Mouse (Mus musculus): ENCODE data around the gene Col2a1. TPM values are rescaled to one million over a fixed set of nuclear protein-coding genes. Genes with fewer than 3 reads are reported as not detected.

Col2a1 gene
- total RNA-seq, 1 experiment from 2014 or later, result 0.09 TPM

GRCm38 (mm10) chr15:97965311-97966045, 39.0 kb downstream of the Col2a1 start:
- no peak for ATAC-seq (replicated peaks; ENCODE audit: low read depth, poor library complexity, severe bottlenecking)

GRCm38 (mm10) chr15:97964836-97965187, 39.7 kb downstream of the Col2a1 start:
- ATAC-seq (replicated peaks; ENCODE audit: low read depth, poor library complexity, severe bottlenecking), result no peak

- ATAC-seq (replicated peaks; ENCODE audit: low read depth, poor library complexity, severe bottlenecking), result peak; percentile 97
Observed at GRCm38 (mm10) chr15:97963989-97964835, 40.3 kb downstream of the Col2a1 start, which contains the start of gene Tmem106c. Tmem106c (plus strand) TSS chr15:97964200.

- ATAC-seq (replicated peaks; ENCODE audit: low read depth, poor library complexity, severe bottlenecking), result peak; percentile 10; the same call in 1 of the 2 replicates
Observed at GRCm38 (mm10) chr15:97963329-97963988, 41.0 kb downstream of the Col2a1 start.

- no peak for ATAC-seq (replicated peaks; ENCODE audit: low read depth, poor library complexity, severe bottlenecking)
Observed at GRCm38 (mm10) chr15:97956416-97956815, 48.1 kb downstream of the Col2a1 start.

- no peak for ATAC-seq (replicated peaks; ENCODE audit: low read depth, poor library complexity, severe bottlenecking)
Observed at GRCm38 (mm10) chr15:97955742-97956141, 48.8 kb downstream of the Col2a1 start.

- ATAC-seq (replicated peaks; ENCODE audit: low read depth, poor library complexity, severe bottlenecking), result no peak
Observed at GRCm38 (mm10) chr15:97955286-97955685, 49.2 kb downstream of the Col2a1 start.

- ATAC-seq (replicated peaks; ENCODE audit: low read depth, poor library complexity, severe bottlenecking), result no peak
Observed at GRCm38 (mm10) chr15:97954671-97955070, 49.8 kb downstream of the Col2a1 start.

- ATAC-seq (replicated peaks; ENCODE audit: low read depth, poor library complexity, severe bottlenecking), result no peak
Observed at GRCm38 (mm10) chr15:97952889-97953189, 51.7 kb downstream of the Col2a1 start.

- ATAC-seq (replicated peaks; ENCODE audit: low read depth, poor library complexity, severe bottlenecking), result peak; percentile 76
Observed at GRCm38 (mm10) chr15:97952137-97952888, 52.2 kb downstream of the Col2a1 start.

- ATAC-seq (replicated peaks; ENCODE audit: low read depth, poor library complexity, severe bottlenecking), result no peak
Observed at GRCm38 (mm10) chr15:97950240-97950639, 54.3 kb downstream of the Col2a1 start.

GRCm38 (mm10) chr15:97949706-97950105, 54.8 kb downstream of the Col2a1 start:
- peak; percentile 75 for ATAC-seq (replicated peaks; ENCODE audit: low read depth, poor library complexity, severe bottlenecking)

- no peak for ATAC-seq (replicated peaks; ENCODE audit: low read depth, poor library complexity, severe bottlenecking)
Observed at GRCm38 (mm10) chr15:97948720-97949119, 55.8 kb downstream of the Col2a1 start.

GRCm38 (mm10) chr15:97945656-97946315, 58.7 kb downstream of the Col2a1 start:
- ATAC-seq (replicated peaks; ENCODE audit: low read depth, poor library complexity, severe bottlenecking), result no peak

GRCm38 (mm10) chr15:97944919-97945574, 59.4 kb downstream of the Col2a1 start:
- ATAC-seq (replicated peaks; ENCODE audit: low read depth, poor library complexity, severe bottlenecking), result no peak

- ATAC-seq (replicated peaks; ENCODE audit: low read depth, poor library complexity, severe bottlenecking), result no peak
Observed at GRCm38 (mm10) chr15:97943356-97943755, 61.1 kb downstream of the Col2a1 start.

- no peak for ATAC-seq (replicated peaks; ENCODE audit: low read depth, poor library complexity, severe bottlenecking)
Observed at GRCm38 (mm10) chr15:97942538-97942937, 62.0 kb downstream of the Col2a1 start.

- no peak for ATAC-seq (replicated peaks; ENCODE audit: low read depth, poor library complexity, severe bottlenecking)
Observed at GRCm38 (mm10) chr15:97941306-97941705, 63.2 kb downstream of the Col2a1 start.

- ATAC-seq (replicated peaks; ENCODE audit: low read depth, poor library complexity, severe bottlenecking), result no peak
Observed at GRCm38 (mm10) chr15:97940088-97940487, 64.4 kb downstream of the Col2a1 start.
